Comparison of ENCODE assay signal across 19 mouse cellular contexts in the genomic region with DNA sequence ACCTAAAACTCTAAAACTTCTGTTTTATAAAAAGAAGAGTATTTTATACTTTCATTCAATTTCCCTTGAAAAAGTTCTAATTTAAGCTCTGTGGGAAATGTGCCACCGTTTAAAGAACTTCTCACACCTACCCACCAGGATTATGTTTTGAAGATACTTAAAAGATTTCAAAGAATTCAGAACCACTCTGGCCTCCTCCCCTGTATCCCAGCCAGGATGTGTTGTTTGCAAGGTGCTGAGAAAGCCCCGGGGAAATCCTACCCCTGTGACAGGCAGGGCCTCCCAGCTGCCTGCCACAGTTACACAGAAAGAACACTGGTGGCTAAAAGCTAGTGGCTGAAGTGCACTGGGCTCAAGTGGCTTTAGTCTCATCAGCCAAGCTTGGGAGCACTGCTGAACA. TPM values are rescaled to one million over a fixed set of nuclear protein-coding genes. Genes with fewer than 3 reads are reported as not detected.
A peak's percentile ranks its signal among the peaks of the same experiment; 100 is the strongest.
DNase-seq lines count a peak whose midpoint lies in the region; ATAC-seq and TF ChIP-seq lines count a peak whose summit lies in the region.
"Had no signal": no experiment of that assay in that cellular context is flagged by ENCODE, and none has a peak within 500 bp of the region (broad histone marks: within the 10 kb centered on the region; RNA-seq: fewer than 3 reads in every experiment).

No protein-coding gene starts in this region.

- in situ Hi-C loops in CH12.LX (cut with MboI; ENCODE audit: low pct_ligation_motif_present, low pct_unique_long_range_greater_than_20kb, low sequenced_read_pairs): no loop called here

- H3K4me2 ChIP-seq in lung, postnatal 0 days (replicated peaks; ENCODE audit: low read depth, low read length): no peak overlapping the region
- peak overlapping the region; percentile 25; the same call in 1 of the 2 replicates for H3K4me2 ChIP-seq in CH12.LX (ENCODE audit: insufficient read depth, low read depth, poor library complexity, severe bottlenecking)
- H3K4me2 ChIP-seq: forebrain, embryonic 13.5 days; heart, embryonic 13.5 days; midbrain, embryonic 13.5 days had no signal

- TF ChIP-seq RAD21 in CH12.LX (IDR thresholded peaks at IDR 0.05; ENCODE audit: low read depth, low read length): no peak

- peak; percentile 40 for DNase-seq in lung, postnatal 0 days (ENCODE audit: low spot score)
- no peak for DNase-seq in lung, postnatal 14 days
- DNase-seq in CD4-positive, CD25-positive, alpha-beta regulatory T cell, adult 2 months (ENCODE audit: low read depth, low spot score): peak; percentile 75
- DNase-seq in CH12.LX (ENCODE audit: extremely low read depth): no peak
- DNase-seq in naive thymus-derived CD4-positive, alpha-beta T cell, adult 2 months (ENCODE audit: low read depth): peak; percentile 75
- DNase-seq in ovary, postnatal 10 days (ENCODE audit: low spot score): no peak
- DNase-seq in gastrocnemius, postnatal 36 days: no peak
- DNase-seq: cerebellum, adult 11-12 months; cerebellum, postnatal 25 days; heart, postnatal 36 days; kidney, adult 2 months; kidney, postnatal 14 days; lung, adult 2 months had no signal

- no peak overlapping the region for H3K27ac ChIP-seq in lung, postnatal 0 days (ENCODE audit: low read length)
- H3K27ac ChIP-seq in CH12.LX (ENCODE audit: insufficient read depth, low read depth): peak overlapping the region; percentile 94
- H3K27ac ChIP-seq: forebrain, embryonic 13.5 days; heart, embryonic 13.5 days; midbrain, embryonic 13.5 days had no signal

- no peak overlapping the region for H3K4me3 ChIP-seq in lung, postnatal 0 days (ENCODE audit: low read depth, low read length)
- H3K4me3 ChIP-seq in CH12.LX (replicated peaks in 1 of 3; ENCODE audit: low read depth in 2 of 3, low read length in 2 of 3, poor library complexity in 1 of 3): peak overlapping the region in 2 of 3 experiments; percentile 17 to 29
- H3K4me3 ChIP-seq: forebrain, embryonic 13.5 days; heart, embryonic 13.5 days; midbrain, embryonic 13.5 days; myocyte had no signal

- H3K36me3 ChIP-seq in lung, postnatal 0 days (ENCODE audit: insufficient read depth, low read length): no peaks in the 10 kb centered on the region
- H3K36me3 ChIP-seq in CH12.LX (replicated peaks in 1 of 2; ENCODE audit: control insufficient read depth in 1 of 2, insufficient read depth in 1 of 2, low read length in 1 of 2): no peaks in the 10 kb centered on the region
- H3K36me3 ChIP-seq: heart, embryonic 13.5 days; midbrain, embryonic 13.5 days had no signal

- intact Hi-C loops in gastrocnemius, postnatal 36 days (cut with DNase I): no loop called here

- H3K27me3 ChIP-seq in lung, postnatal 0 days (replicated peaks; ENCODE audit: insufficient read depth, low read length): no peaks in the 10 kb centered on the region
- no peaks in the 10 kb centered on the region for H3K27me3 ChIP-seq in CH12.LX (replicated peaks)
- H3K27me3 ChIP-seq: forebrain, embryonic 13.5 days; midbrain, embryonic 13.5 days had no signal

- no peak overlapping the region for H3K9ac ChIP-seq in lung, postnatal 0 days (replicated peaks; ENCODE audit: low read depth)
- no peak overlapping the region; the same call in 1 of the 2 replicates for H3K9ac ChIP-seq in CH12.LX (ENCODE audit: insufficient read depth, low read depth)
- H3K9ac ChIP-seq: forebrain, embryonic 13.5 days; heart, embryonic 13.5 days; midbrain, embryonic 13.5 days had no signal

- no peaks in the 10 kb centered on the region for H3K9me3 ChIP-seq in lung, postnatal 0 days (ENCODE audit: low read length)
- peaks cover 7% of the 10 kb centered on the region for H3K9me3 ChIP-seq in CH12.LX (replicated peaks; ENCODE audit: low read length)
- H3K9me3 ChIP-seq: forebrain, embryonic 13.5 days; heart, embryonic 13.5 days; midbrain, embryonic 13.5 days had no signal

- TF ChIP-seq EP300 in lung, postnatal 0 days (IDR thresholded peaks at IDR 0.05): no peak
- peak; percentile 58 for TF ChIP-seq EP300 in CH12.LX (IDR thresholded peaks at IDR 0.05; ENCODE audit: low read length)

- TF ChIP-seq POLR2A in CH12.LX (IDR thresholded peaks at IDR 0.05; ENCODE audit: low read depth, low read length): no peak

- dilution Hi-C loops in CH12.LX (cut with MboI; ENCODE audit: extremely low pct_ligation_motif_present, extremely low pct_unique_long_range_greater_than_20kb, low sequenced_read_pairs): no loop called here

- no peak; the same call in 1 of the 2 replicates for ATAC-seq in lung, postnatal 0 days
- ATAC-seq: forebrain, embryonic 13.5 days; hindbrain, embryonic 16.5 days; midbrain, embryonic 13.5 days had no signal

- 32% methylated on average over 2 of the region's 2 CpGs for WGBS in lung, postnatal 0 days

- no peaks in the 10 kb centered on the region; the same call in 1 of the 2 replicates for H3K4me1 ChIP-seq in lung, postnatal 0 days (ENCODE audit: insufficient read depth, low read depth, low read length)
- H3K4me1 ChIP-seq in CH12.LX (ENCODE audit: control insufficient read depth in 1 of 2, insufficient read depth in 2 of 2): peaks cover 28 to 77% of the 10 kb centered on the region in 2 experiments
- H3K4me1 ChIP-seq: forebrain, embryonic 13.5 days had no signal

- no peaks in the 10 kb centered on the region for H3K79me2 ChIP-seq in CH12.LX (replicated peaks; ENCODE audit: control insufficient read depth, extremely low read depth, insufficient read depth, poor library complexity, severe bottlenecking)

- no peak for TF ChIP-seq CTCF in lung, postnatal 0 days (IDR thresholded peaks at IDR 0.05)
- no peak for TF ChIP-seq CTCF in CH12.LX (conservative IDR thresholded peaks at IDR 0.05 in 1 of 2, IDR thresholded peaks at IDR 0.05 in 1 of 2; ENCODE audit: low read depth in 2 of 2, low read length in 2 of 2)

TF ChIP-seq in CH12.LX, 34 proteins besides CTCF, POLR2A, EP300 and RAD21:
- peak; percentile 77 for TF ChIP-seq ETS1 (conservative IDR thresholded peaks at IDR 0.05; ENCODE audit: low read depth, low read length)
- TF ChIP-seq SMC3 (IDR thresholded peaks at IDR 0.05; ENCODE audit: low read depth, low read length): no peak
- TF ChIP-seq POLR2AphosphoS2 (IDR thresholded peaks at IDR 0.05; ENCODE audit: low read depth, low read length): no peak
- TF ChIP-seq ZC3H11A (IDR thresholded peaks at IDR 0.05; ENCODE audit: low read depth, low read length): no peak
- TF ChIP-seq UBTF (IDR thresholded peaks at IDR 0.05; ENCODE audit: low read depth, low read length): 0 out of 2 replicates have a peak, but pooled peaks have one; percentile 30
- TF ChIP-seq JUND (conservative IDR thresholded peaks at IDR 0.05; ENCODE audit: low read depth, low read length): no peak
- TF ChIP-seq NRF1 (IDR thresholded peaks at IDR 0.05; ENCODE audit: low read depth, low read length): no peak
- no peak for TF ChIP-seq RCOR1 (conservative IDR thresholded peaks at IDR 0.05; ENCODE audit: low read depth, low read length)
- no peak for TF ChIP-seq PAX5 (IDR thresholded peaks at IDR 0.05; ENCODE audit: low read length)
- TF ChIP-seq MAZ (IDR thresholded peaks at IDR 0.05; ENCODE audit: low read depth, low read length): no peak
- no peak for TF ChIP-seq MAFK (IDR thresholded peaks at IDR 0.05; ENCODE audit: insufficient replicate concordance, low read length)
- 0 out of 2 replicates have a peak, but pooled peaks have one; percentile 47 for TF ChIP-seq CHD2 (IDR thresholded peaks at IDR 0.05; ENCODE audit: low read length)
- peak; percentile 27; the same call in 1 of the 2 replicates for TF ChIP-seq HCFC1 (IDR thresholded peaks at IDR 0.05; ENCODE audit: low read depth, low read length)
- no peak for TF ChIP-seq MAX (IDR thresholded peaks at IDR 0.05; ENCODE audit: low read length)
- peak; percentile 57 for TF ChIP-seq TCF12 (IDR thresholded peaks at IDR 0.05; ENCODE audit: low read depth, low read length)
- TF ChIP-seq E2F4 (IDR thresholded peaks at IDR 0.05; ENCODE audit: insufficient replicate concordance, low read depth, low read length): no peak
- TF ChIP-seq SIN3A (IDR thresholded peaks at IDR 0.05; ENCODE audit: low read length): no peak
- TF ChIP-seq TBP (conservative IDR thresholded peaks at IDR 0.05; ENCODE audit: low read depth, low read length): no peak
- TF ChIP-seq JUN (IDR thresholded peaks at IDR 0.05; ENCODE audit: insufficient read depth, low read depth, low read length): no peak
- TF ChIP-seq ZMIZ1 (IDR thresholded peaks at IDR 0.05; ENCODE audit: low read depth, low read length): no peak
- TF ChIP-seq CHD1 (IDR thresholded peaks at IDR 0.05; ENCODE audit: low read depth, low read length): no peak; the same call in 1 of the 2 replicates
- peak; percentile 62; the same call in 1 of the 2 replicates for TF ChIP-seq MEF2A (IDR thresholded peaks at IDR 0.05; ENCODE audit: borderline replicate concordance, low read depth, low read length)
- TF ChIP-seq ZKSCAN1 (IDR thresholded peaks at IDR 0.05; ENCODE audit: borderline replicate concordance, low read depth, low read length): no peak
- TF ChIP-seq BHLHE40 (IDR thresholded peaks at IDR 0.05; ENCODE audit: low read depth, low read length): peak; percentile 51
- no peak for TF ChIP-seq MXI1 (IDR thresholded peaks at IDR 0.05; ENCODE audit: low read depth, low read length)
- no peak for TF ChIP-seq USF1 (IDR thresholded peaks at IDR 0.05; ENCODE audit: low read depth, low read length)
- peak; percentile 73; the same call in 1 of the 2 replicates for TF ChIP-seq IRF4 (IDR thresholded peaks at IDR 0.05; ENCODE audit: low read depth, low read length)
- TF ChIP-seq GABPA (IDR thresholded peaks at IDR 0.05; ENCODE audit: insufficient replicate concordance, low read depth, low read length): no peak
- TF ChIP-seq KAT2A (IDR thresholded peaks at IDR 0.05; ENCODE audit: insufficient replicate concordance, low read length): no peak
- TF ChIP-seq USF2 (conservative IDR thresholded peaks at IDR 0.05; ENCODE audit: low read depth, low read length): no peak

RNA-seq across cellular contexts. Expression of a gene that starts 47.9 kb away (rescaled TPM):
- polyA plus RNA-seq in lung, postnatal 0 days (2015; fragmentation: Nextera tagmentation; extraction: Ambion mirVana): 1.3 and 1.4 TPM in 2 replicates
- total RNA-seq in CH12.LX (2012; rRNA removed) (16.3 and 16.4 TPM in 2 replicates), CH12.LX (2014; rRNA removed) (18.5 and 20.9 TPM in 2 replicates)
- polyA plus RNA-seq in CH12.LX (2012; ENCODE audit: insufficient read length, low read depth): 12.9 and 14.2 TPM in 2 replicates
- total RNA-seq in gastrocnemius, postnatal 36 days (2021): 1 to 10 TPM; 1.9 to 2.2 TPM

RNA-seq across cellular contexts. Expression of a gene that starts 50.8 kb away (rescaled TPM):
- 40.8 and 47.4 TPM in 2 replicates for polyA plus RNA-seq in lung, postnatal 0 days (2015; fragmentation: Nextera tagmentation; extraction: Ambion mirVana)
- total RNA-seq in CH12.LX (2012; rRNA removed) (0.17 and 0.25 TPM in 2 replicates), CH12.LX (2014; rRNA removed) (0.05 and 0.34 TPM in 2 replicates)
- polyA plus RNA-seq in CH12.LX (2012; ENCODE audit: insufficient read length, low read depth): 0.14 TPM in 1 of 2 replicates, not detected in the other
- 10 to 100 TPM; 35.8 to 37.8 TPM for total RNA-seq in gastrocnemius, postnatal 36 days (2021)
- total RNA-seq: granulocyte monocyte progenitor cell, adult 5-6 weeks had no signal

Comparison
In these comparisons a context has a peak if more than half of its experiments do, and no peak if none do; other contexts are left out.
1. DNase-seq: peak in lung, postnatal 0 days (single experiment), CD4-positive, CD25-positive, alpha-beta regulatory T cell, adult 2 months (single experiment) and naive thymus-derived CD4-positive, alpha-beta T cell, adult 2 months (single experiment); none in lung, postnatal 14 days (single experiment), CH12.LX (single experiment), ovary, postnatal 10 days (single experiment) and gastrocnemius, postnatal 36 days (0 of 2).
2. RNA of a gene that starts 47.9 kb away (total RNA-seq): 16.3 to 20.9 TPM in CH12.LX; 1.9 to 2.2 TPM in gastrocnemius, postnatal 36 days; every median in the first group is over 4 times any median in the second.
3. RNA of a gene that starts 50.8 kb away (total RNA-seq): 35.8 to 37.8 TPM in gastrocnemius, postnatal 36 days; 0.05 to 0.34 TPM in CH12.LX; every median in the first group is over 10 times any median in the second.